Mouse (Mus musculus) lung, embryonic 14.5 days (tissue): Measurements from ENCODE around the gene Sobp. TPM values are rescaled to one million over a fixed set of nuclear protein-coding genes. Genes with fewer than 3 reads are reported as not detected.

Experiments
- ATAC-seq: fragments of 200-750 bp; cut with Nextera tagmentation; 2 replicates; pipeline ENCODE4 v1.8.0; 2017; ENCODE audit warnings: mild to moderate bottlenecking, moderate TSS enrichment, moderate library complexity; ENCODE audit not compliant: insufficient read depth
- DNase-seq: peaks from one replicate; pipeline ENCODE4 v3.0.0-alpha.2; 2015
- H3K27ac ChIP-seq: fragments of 300-500 bp; sonication (generic); 2 replicates; pipeline ENCODE4 v1.5.1; 2014; ENCODE audit warnings: low read depth, mild to moderate bottlenecking, moderate library complexity
- H3K27me3 ChIP-seq: fragments of 300-500 bp; sonication (generic); 2 replicates; pipeline ENCODE4 v1.6.1; 2014; ENCODE audit warnings: low read length, control low read depth; ENCODE audit not compliant: insufficient read depth
- H3K36me3 ChIP-seq: fragments of 300-500 bp; sonication (generic); 2 replicates; pipeline ENCODE4 v1.6.1; 2014; ENCODE audit warnings: control low read depth; ENCODE audit not compliant: insufficient read depth
- H3K4me1 ChIP-seq: fragments of 300-500 bp; sonication (generic); 2 replicates; pipeline ENCODE4 v1.6.1; 2014; ENCODE audit warnings: antibody characterized with exemption, control low read depth; ENCODE audit not compliant: insufficient read depth
- H3K4me2 ChIP-seq: fragments of 300-500 bp; sonication (generic); 2 replicates; pipeline ENCODE4 v1.6.1; 2014; ENCODE audit warnings: mild to moderate bottlenecking
- H3K4me3 ChIP-seq: fragments of 300-500 bp; sonication (generic); 2 replicates; pipeline ENCODE4 v1.5.1; 2014; ENCODE audit warnings: low read depth, low read length
- H3K9ac ChIP-seq: fragments of 300-500 bp; sonication (generic); 2 replicates; pipeline ENCODE4 v1.6.1; 2014
- H3K9me3 ChIP-seq: fragments of 300-500 bp; sonication (generic); 2 replicates; pipeline ENCODE4 v1.6.1; 2016; ENCODE audit warnings: low read depth, low read length, control low read depth
- CTCF ChIP-seq: IDR thresholded peaks from 2 replicates; pipeline ENCODE4 v1.5.1; 2016; ENCODE audit warnings: antibody characterized with exemption, low read depth
- WGBS: fragments of 180-500 bp; shearing (Covaris S2); extraction: QIAGEN DNeasy Blood & Tissue Kit; methylation state at CpG from one replicate; pipeline ENCODE4 v1.1.7; 2014; 5-methylcytosine and 5-hydroxymethylcytosine counted together
- polyA plus RNA-seq: library from polyadenylated mRNA; unstranded; fragments of >200 nt; fragmentation: Nextera tagmentation; extraction: Ambion mirVana; gene quantifications from 2 replicates; pipeline ENCODE4 v1.2.1, GENCODE M21; 2014

Gene Sobp
- polyA plus RNA-seq, 1 experiment from 2014 or later: 0.66 TPM

GRCm38 (mm10) chr10:42953601-42954000 is 220.7 kb downstream of the Sobp start:
- 64% methylated on average over 5 of the region's 5 CpGs for WGBS
- ATAC-seq (no peak), DNase-seq (no peak)
- Histone ChIP-seq H3K4me2 (no peak overlapping the region), H3K9ac (no peak overlapping the region), H3K9me3 (no peaks in the 10 kb centered on the region), H3K36me3 (no peaks in the 10 kb centered on the region), H3K4me3 (no peak overlapping the region), H3K4me1 (no peaks in the 10 kb centered on the region), H3K27me3 (peaks cover 6% of the 10 kb centered on the region; the same call in 1 of the 2 replicates), H3K27ac (no peak overlapping the region)
- no peak for TF ChIP-seq CTCF

Other genes starting within 250 kb of the Sobp start
- 0.30 TPM in 1 of 2 replicates, not detected in the other for gene 9030612E09Rik, start 174 bp upstream of the Sobp start, polyA plus RNA-seq
- gene Pdss2, start 47.0 kb upstream of the Sobp start, polyA plus RNA-seq: 10.6 and 11.5 TPM in 2 replicates